Mouse (Mus musculus): ENCODE measurements around the gene Lyve1.

The Lyve1 gene

DNA sequence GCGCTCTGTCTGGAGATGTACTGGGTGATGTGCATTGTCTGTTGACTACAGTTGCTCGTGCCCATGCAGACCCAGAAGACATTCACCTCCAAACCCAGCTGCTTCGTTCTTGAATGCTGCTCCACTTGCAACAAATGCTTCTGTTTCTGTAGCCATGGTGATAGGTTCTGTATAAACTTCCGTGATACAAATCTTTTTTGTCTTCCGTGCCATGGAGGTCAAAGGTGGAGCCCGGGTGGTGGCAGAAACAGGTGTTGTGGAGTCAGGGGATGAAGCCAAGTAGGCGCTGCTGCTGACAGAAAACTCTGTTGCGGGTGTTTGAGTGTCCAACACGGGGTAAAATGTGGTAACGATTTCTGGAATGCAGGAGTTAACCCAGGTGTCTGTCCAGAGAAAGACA lies 9.4 kb downstream of the Lyve1 start:
- no peak for DNase-seq (ENCODE audit: inconsistent ontology term)

DNA sequence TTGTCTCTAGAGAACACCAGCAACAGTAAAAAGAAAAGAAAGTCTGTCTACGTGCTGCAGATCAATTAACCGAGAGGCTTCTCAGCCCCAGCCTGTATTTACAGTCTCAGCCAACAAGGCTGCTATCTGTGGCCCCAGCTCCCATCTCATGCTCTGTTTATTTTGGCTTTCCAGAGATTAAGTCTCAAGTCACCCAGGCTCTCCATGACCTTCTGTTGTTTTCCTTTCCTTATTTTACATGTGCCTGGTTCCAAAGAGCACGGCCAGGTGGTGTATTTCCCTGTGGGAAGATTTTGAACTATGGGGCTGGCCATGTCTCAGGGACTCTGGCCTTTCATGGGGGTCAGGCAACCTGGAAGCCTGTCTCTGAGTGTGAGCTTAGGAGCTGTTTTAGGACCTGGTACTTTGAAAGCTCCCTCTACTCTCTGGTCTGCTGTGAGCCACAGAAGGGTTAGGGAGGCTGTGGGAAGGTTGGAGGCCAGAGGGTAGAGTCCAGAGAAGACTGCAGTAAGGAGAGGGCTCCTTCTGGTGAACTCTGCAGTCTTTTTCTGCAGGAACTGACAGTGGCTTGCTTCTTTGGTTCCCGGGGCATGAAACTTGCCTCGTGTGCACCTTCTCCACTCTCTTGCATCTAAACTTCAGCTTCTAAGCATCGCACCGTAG lies 11.4 kb downstream of the Lyve1 start:
- DNase-seq (ENCODE audit: inconsistent ontology term): no peak

DNA sequence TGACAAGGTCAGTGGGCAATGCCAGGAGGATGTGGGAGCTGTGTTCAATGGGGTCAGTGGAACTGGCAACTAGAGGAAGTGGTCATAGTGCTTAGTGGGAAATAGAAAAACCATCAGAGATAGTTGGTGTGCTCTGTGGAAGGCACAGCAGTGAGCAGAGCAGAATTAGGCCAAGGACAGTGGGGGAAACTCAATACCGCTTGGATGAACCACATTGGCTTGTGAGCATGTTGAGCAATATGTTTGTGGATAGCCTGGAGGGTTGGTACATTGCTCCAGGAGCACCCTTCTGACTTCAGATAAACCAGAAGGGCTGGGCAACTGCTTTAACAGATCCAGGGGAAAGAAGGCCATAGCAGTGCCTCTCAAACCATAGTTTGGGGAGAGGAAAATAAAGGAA lies 14.7 kb downstream of the Lyve1 start:
- DNase-seq (ENCODE audit: inconsistent ontology term): no peak

DNA sequence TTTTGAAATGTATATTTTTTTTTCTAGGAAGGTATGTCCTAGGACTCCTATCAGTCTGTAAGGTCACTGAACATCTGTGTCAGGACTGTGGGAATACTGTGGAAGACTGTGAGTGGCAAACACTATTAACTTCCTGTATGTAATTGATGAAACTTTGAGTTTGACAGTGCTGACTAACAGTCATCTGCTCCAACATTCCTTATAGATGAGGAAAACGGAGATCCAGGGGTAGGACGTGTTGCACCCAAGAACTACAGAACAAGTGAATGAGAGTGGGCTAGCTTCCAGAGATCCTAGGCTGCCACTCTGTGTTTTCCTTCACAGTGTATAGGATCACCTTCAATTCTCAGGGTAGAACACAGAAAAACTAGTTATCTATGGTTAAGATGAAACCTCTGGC lies 15.7 kb downstream of the Lyve1 start:
- no peak for DNase-seq (ENCODE audit: inconsistent ontology term)

DNA sequence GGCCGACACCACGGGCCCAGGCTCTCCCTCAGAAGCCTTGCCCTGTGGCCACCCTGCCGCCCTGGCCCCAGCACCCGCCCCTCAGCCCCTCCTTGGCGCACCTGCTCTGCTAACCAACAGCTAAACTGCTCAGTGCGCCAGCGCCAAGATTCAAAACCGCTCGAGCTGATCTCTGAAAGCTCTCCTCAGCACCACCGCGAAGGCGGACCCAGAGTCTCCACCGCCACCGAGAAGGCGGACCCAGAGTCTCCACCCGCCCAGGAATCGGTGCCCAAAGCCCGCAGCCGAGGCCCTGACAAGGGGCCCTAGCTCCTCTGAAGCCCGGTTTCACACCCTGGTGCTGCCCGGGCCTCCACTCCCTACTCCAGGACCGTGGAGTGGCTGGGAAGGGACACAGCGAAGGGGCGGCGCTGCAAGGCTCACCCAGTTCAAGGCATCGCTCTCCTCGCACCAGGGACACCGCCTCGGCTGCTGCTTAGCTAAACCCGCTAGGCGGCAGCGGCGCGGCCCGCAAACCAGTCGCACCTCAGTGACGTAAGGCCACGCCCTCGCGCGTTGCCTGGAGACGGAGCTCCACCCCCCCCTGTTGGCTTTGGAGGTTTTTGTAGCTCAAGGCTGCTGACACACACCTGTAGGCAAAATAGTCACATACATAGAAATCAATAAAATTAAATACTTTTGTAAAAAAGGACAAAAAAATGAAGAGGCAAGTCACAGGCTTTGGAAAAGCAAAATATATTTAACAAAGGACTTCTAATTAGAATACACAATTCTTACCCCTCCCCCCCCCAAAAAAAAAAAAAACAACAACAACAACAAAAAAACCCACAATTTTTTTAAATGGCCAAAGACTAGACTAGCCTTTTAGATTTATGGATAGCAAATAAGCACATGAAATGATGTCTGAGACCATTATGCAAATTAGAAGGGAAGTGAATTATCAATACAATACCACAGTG lies 18.8 kb downstream of the Lyve1 start, which contains the start of gene Rnf141:
TSS of gene Rnf141 (minus strand) at position 542 of the 959 bp plus-strand sequence.
- peak; percentile 95 for DNase-seq (ENCODE audit: inconsistent ontology term)

DNA sequence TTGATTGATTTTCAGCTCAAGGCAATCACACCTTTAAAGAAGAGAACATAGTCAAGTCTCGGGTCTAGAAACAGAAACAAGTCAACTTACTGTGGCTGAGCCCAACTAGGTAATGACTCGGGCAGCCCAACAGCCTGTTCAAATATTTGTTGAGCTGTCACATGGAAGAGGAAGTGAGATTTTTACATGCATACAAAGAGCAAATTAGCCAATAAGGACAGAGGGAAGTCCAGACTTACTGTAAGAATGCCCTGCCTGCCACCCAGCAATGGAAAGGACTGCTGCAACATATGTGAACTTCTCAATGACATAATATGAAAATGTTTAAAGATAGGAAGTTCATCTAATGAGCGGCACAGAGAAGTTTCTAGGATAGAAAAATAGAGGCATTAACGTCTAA lies 22.7 kb downstream of the Lyve1 start:
- no peak for DNase-seq (ENCODE audit: inconsistent ontology term)

DNA sequence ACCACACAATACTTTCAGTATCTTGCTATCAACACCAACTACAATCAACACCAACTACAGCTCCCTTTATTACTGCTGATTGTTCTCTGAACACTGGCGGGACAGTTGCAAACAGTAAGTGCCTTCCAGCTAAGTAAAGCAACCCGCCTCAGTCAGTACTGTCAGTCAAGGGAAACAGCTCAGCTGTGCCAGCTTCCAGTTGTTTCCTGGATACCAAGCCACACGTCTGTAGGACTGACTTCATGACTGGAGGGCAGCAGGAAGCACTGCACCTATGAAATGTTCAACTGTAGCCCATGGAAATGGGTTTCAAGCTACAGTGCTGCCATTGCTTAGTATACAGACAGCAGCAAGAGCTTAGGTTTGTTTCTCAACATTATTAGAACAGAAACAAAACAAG lies 28.5 kb downstream of the Lyve1 start:
- DNase-seq (ENCODE audit: inconsistent ontology term): no peak

DNA sequence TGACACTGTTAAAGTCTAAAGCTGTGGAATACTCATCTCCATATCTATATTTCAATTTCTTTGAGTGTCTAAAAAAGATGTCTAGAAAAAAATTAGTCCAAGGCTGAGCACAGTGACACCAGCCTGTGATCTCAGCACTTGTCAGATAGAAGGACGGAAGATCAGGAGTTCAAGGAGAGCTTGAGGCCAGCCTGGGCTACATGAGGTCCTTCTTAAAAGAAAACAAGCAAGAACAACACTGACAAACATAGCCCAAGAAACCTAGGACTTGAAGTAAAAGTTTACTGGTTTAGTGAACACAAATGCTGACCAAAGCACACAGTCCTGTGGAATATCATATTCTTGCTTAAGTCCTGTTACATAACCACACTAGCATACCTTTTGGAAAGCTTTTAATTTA lies 29.0 kb downstream of the Lyve1 start:
- DNase-seq (ENCODE audit: inconsistent ontology term): no peak

DNA sequence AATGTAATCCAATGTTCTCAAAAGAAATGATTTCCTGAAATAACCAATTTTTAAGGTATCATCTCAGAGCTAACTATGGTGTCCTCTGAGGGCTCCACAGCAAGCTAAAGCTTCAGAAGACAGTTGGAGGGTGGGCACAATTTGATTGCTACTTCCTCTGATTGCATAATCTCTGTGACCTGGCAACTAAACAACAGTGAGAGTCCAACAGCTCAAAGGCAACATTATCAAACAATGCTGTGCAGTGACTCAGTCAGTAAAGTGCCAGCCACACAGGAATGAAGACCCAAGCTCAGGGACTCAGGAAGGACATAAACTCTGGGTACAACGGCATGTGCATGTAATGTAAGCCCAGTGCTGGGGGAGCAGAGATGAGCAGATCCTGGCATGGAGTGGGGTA lies 30.0 kb downstream of the Lyve1 start:
- DNase-seq (ENCODE audit: inconsistent ontology term): peak; percentile 68

DNA sequence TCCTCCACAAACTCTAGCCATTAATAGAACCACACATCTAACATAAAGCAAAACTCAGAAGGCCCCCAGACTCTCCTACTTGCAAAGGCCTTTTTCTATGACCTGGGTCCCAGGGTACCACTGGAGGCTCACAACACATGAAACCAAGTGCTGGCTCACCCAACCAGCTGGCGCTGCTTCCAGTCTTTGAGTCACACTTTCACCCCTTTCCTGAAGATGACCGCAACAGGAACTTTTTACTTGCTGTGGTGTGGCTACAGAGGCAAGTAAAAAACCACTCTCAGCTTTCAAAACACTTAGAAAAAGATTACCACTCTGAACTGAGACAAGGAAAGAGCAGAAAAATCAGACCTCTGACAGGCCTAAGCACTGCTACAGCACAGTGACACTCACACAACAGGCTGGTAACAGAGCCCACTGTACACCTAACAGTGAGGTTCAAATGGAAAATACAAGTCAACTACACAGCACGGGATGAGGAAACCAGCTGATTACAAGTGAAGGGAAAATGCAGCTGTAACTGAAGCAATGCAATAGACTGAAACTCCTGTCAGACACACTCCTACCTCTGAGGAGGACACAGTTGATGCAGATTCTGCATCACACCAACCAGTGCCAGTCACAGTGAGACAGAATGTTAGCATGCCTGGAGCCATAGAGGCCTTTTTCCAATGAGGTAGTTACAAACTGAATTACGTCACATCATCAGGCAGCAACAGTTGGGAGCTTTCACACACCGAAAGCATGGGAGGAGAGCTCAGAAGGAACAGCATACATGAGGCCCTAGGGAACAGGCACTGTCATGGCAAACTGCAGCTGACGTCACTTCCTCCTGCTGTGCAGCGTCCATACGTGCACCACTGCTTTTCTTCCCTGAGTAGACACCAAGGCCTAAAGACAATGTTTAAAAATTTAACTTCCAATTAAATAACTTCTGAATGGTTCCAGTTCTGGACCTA lies 38.8 kb downstream of the Lyve1 start:
- no peak for DNase-seq (ENCODE audit: inconsistent ontology term)

DNA sequence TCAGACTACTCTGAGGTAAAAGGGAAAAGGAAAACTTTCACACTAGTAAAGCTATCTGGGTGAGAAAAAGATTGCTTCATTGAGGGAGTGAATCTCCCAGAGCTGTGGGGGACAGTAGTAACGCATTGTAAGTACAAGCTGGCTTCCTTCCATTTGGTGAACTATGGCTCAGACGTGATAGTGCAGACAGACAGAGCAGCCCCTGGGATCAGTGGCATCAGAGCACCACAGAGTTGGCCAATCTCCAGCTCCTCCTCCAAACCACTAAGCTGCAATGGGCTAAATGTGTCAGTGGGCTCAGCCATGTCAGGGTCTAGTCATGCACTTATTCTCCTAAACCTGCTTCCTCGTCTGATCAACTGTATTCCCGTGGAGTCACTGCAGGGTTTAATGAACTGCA lies 39.4 kb downstream of the Lyve1 start:
- DNase-seq (ENCODE audit: inconsistent ontology term): peak; percentile 60

DNA sequence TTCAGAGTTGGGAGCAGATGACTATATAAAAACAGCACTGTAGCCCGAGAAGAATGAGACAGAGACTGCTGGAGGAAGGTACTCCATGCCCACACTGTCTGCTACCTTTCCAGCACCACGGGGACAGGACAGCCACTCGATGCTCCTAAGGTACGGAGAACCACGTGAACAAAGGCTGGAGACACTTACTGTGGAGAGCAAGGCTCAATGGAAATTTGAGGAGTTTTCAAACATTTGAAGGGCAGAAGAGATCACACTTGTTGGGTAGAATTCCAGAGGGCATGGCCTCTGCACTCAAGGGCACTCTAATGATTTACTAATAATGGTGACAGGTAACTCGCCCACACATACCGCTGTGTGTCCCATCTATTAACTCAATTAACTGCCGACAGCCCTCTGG lies 40.0 kb downstream of the Lyve1 start:
- DNase-seq (ENCODE audit: inconsistent ontology term): no peak

DNA sequence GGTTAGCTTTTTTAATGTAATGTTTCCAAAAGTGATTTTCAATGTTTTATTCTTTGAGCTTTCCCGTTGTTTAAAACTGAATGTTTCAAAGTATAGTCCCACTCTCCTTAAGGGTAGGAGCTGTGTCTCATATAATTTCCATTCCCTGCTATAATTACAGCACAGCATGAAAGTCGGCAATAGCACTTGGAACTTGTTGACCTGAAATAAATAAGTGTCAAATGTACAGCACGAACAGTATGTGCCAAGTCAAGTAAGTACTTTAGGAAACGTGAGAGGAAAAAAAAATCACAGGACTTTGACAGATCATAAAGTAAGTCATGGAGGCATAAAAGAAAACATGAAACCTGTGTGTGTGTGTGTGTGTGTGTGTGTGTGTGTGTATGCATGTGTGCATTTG lies 41.0 kb downstream of the Lyve1 start:
- no peak for DNase-seq (ENCODE audit: inconsistent ontology term)

DNA sequence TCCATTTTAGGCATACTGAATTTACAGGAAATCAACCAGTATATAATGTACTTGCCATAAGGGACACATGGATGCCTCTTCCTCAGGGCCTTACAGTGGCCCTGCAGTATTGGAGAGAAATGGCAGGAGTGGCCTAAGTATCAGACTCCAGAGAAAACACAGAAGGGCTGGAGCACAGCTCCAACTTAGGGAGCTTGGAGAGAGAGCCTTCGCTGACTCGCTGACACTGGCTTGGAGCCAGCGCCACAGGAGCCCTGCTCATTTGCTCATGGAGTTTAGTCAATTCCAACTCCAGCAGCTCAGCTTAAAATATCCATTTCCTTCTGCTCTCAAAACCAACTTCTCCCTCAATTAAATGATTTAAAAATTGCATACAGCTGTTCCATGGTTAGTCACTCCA lies 41.4 kb downstream of the Lyve1 start:
- peak; percentile 52 for DNase-seq (ENCODE audit: inconsistent ontology term)

DNA sequence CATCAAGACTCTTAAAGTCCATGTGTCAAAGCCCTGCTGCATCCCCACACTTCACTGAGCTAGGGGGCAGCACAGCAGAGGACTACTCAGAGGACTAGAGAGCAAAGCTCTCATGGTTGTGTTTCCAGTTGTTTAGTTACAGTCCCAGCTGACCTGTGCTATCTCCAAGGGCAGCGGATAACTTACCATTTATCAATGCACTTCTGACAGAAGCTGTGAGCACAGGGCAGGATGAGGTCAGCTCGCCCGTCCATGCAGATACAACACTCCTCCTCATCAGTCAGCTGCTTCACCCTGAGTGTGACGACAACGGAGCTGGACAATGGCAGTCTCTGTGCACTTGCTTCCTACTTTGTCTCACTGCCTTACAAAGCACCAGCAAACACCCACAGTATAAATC lies 42.0 kb downstream of the Lyve1 start:
- DNase-seq (ENCODE audit: inconsistent ontology term): peak; percentile 80

DNA sequence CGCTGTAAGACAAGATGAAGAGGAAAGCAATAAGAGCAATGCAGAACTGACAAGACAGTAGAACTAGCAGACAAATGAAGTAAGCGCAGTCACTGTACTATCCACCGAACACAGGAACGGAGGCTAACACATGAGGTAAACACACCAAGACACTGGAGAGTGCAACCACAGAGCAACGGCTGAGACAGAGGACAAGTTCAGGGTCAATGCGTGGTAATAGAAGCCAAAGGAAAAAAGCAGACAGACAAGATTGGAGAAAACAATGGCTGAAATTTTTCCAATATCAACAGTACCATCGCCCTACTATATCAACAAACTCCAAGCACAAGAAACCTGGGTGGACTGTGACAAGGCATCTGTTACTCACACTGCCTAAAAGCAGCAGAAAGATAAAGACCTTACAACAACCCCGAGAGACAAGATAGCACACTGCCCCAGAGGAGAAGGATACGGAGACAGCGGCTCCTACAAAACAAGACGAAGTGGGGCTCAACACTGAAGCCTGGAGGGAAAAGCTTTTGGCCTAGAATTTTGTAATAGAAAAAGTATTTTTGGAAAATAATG lies 44.2 kb downstream of the Lyve1 start:
- no peak for DNase-seq (ENCODE audit: inconsistent ontology term)

DNA sequence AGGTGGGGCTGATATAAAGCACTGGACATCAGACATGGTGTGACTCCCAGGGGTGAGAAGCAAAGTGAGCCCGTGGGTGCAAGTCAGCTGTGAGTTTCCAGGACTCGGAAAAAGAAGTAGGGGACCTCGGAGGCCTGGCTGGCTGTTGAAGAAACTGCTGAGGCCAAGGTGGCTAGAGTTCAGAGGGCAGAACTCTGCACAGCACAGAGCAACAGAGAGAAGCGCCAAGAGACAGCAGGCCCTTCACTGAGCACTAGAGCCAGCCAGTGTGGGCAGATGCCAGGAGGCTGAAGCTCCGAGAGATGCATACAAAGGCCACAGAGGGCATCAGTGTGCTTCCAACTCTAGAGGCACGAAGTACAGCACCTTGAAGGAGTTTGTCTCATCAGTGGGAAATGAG lies 44.8 kb downstream of the Lyve1 start:
- no peak for DNase-seq (ENCODE audit: inconsistent ontology term)

DNA sequence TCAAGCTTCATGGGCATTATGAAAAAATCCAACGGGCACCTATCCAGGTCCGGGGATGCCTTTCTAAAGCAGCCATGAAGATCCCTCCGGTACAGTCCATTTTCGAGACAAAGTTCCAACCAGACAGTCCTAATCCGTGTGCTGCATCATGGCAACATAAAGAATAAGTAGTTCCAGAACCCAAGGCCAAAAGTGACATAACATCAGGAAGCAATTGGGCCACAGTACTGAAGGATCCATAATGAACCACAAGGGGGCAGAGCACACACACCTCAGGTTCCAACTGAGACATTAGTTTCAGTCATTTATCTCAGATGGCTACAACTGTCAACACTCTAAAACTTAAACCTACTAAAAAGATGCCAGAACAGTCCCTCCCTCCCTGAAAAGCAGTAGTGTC lies 47.0 kb downstream of the Lyve1 start:
- DNase-seq (ENCODE audit: inconsistent ontology term): peak; percentile 21

DNA sequence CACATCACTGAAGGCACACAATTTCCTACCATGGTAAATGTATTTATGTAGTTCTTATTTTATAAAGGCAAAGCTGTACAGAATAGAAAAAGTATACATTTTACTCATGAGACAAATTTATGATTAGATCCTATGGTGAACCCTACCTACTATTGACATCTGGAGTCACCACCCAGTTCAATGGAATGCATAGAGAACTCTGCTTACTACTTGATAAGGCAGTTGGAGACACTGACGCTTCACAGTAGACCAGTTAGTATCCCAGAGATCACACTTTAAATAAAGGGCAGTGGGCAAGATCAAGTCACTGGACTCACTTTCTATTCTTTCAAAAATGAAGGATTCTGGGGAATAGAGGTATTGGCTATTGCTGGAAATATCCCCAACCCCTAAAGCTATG lies 49.1 kb downstream of the Lyve1 start:
- DNase-seq (ENCODE audit: inconsistent ontology term): no peak

DNA sequence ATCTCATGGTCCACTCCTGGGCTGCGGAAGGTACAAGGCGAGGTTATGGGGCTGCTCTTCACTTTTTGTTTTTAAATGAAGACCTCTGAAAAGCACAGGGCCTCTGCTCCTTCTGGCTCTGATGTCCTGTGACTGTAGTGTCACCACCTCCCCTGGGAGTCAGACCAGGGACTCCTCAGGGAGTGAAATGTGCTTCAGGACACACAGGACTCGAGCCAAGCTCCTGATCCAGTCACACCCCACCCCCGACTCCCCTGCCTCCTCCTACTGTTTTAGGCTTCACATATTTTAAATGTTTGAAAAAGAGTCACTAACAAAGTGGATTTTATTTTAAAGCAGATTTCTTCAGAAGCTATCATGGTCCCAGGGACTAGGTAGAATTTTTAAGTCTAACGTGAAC lies 51.5 kb downstream of the Lyve1 start:
- peak; percentile 9 for DNase-seq (ENCODE audit: inconsistent ontology term)

DNA sequence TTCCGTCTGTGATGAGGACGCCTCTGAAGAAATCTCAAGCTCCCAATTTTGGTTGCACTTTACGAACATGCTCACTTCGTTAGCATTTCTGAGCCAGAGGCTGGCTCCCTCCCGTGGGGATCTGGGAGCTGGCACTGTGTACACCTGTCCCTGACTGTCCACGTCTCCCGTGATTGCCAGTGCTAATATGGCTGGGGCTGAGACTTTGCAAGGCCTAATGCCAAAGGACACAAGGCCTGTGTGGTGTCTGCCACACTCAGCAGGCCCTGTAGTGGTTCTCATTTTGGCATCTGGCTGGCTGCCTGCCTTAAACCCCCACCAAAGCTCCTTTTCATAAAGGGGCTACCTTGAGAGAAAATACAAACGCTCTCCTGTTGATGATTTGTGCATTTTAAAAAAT lies 52.0 kb downstream of the Lyve1 start:
- no peak for DNase-seq (ENCODE audit: inconsistent ontology term)

Data from Muller cell, postnatal 12 days (primary cell).